Mouse (Mus musculus) c-Kit-positive CD71-positive TER-119-negative erythroid progenitor cells, embryonic 14.5 days (primary cell): Measurements from ENCODE around the gene Gm10721.
"Not testable (repeated sequence)": the region's sequence is repeated elsewhere in the genome, so short reads cannot be mapped to it uniquely, and the experiment has no call there.

ENCODE experiments used
- DNase-seq: peaks from one replicate; pipeline ENCODE4 v3.0.0-alpha.2; 2013; ENCODE audit warnings: low read depth

The Gm10721 gene

GRCm38 (mm10) chr9:3012733-3013279 is at the start of gene Gm10721:
TSS of gene Gm10721 (plus strand) at chr9:3013140.
- DNase-seq = not testable (repeated sequence)

- not testable (repeated sequence) for DNase-seq
Measured at GRCm38 (mm10) chr9:3000445-3000972, 12.4 kb upstream of the Gm10721 start, which contains the start of gene Gm10722. TSS of gene Gm10722 (plus strand) at chr9:3000922.

- DNase-seq = not testable (repeated sequence)
Measured at GRCm38 (mm10) chr9:3001006-3001405, 11.9 kb upstream of the Gm10721 start.

- not testable (repeated sequence) for DNase-seq
Measured at GRCm38 (mm10) chr9:3001948-3002659, 10.8 kb upstream of the Gm10721 start.

GRCm38 (mm10) chr9:3002794-3003396 is 10.0 kb upstream of the Gm10721 start, which contains the start of gene Gm11168:
TSS of gene Gm11168 (plus strand) at chr9:3003346.
- DNase-seq = not testable (repeated sequence)

GRCm38 (mm10) chr9:3006179-3006578 is 6.8 kb upstream of the Gm10721 start:
- not testable (repeated sequence) for DNase-seq

- not testable (repeated sequence) for DNase-seq
Measured at GRCm38 (mm10) chr9:3006636-3007035, 6.3 kb upstream of the Gm10721 start.

GRCm38 (mm10) chr9:3007272-3007671 is 5.7 kb upstream of the Gm10721 start:
- DNase-seq = not testable (repeated sequence)

GRCm38 (mm10) chr9:3009331-3009730 is 3.6 kb upstream of the Gm10721 start:
- not testable (repeated sequence) for DNase-seq

GRCm38 (mm10) chr9:3012054-3012621 is 802 bp upstream of the Gm10721 start:
- not testable (repeated sequence) for DNase-seq

- DNase-seq = not testable (repeated sequence)
Measured at GRCm38 (mm10) chr9:3015354-3015753, 2.4 kb downstream of the Gm10721 start, which contains the start of gene Gm10720. TSS of gene Gm10720 (plus strand) at chr9:3015654.

- not testable (repeated sequence) for DNase-seq
Measured at GRCm38 (mm10) chr9:3015896-3016295, 3.0 kb downstream of the Gm10721 start.

GRCm38 (mm10) chr9:3017108-3017507 is 4.2 kb downstream of the Gm10721 start, which contains the start of gene Gm10719:
TSS of gene Gm10719 (plus strand) at chr9:3017408.
- DNase-seq = not testable (repeated sequence)

- not testable (repeated sequence) for DNase-seq
Measured at GRCm38 (mm10) chr9:3018944-3019343, 6.0 kb downstream of the Gm10721 start.

- not testable (repeated sequence) for DNase-seq
Measured at GRCm38 (mm10) chr9:3019835-3020727, 7.1 kb downstream of the Gm10721 start.

GRCm38 (mm10) chr9:3022316-3023008 is 9.5 kb downstream of the Gm10721 start:
- DNase-seq = not testable (repeated sequence)

GRCm38 (mm10) chr9:3023312-3023984 is 10.5 kb downstream of the Gm10721 start, which contains the start of gene Gm10718:
TSS of gene Gm10718 (plus strand) at chr9:3023547.
- not testable (repeated sequence) for DNase-seq

GRCm38 (mm10) chr9:3023985-3024648 is 11.2 kb downstream of the Gm10721 start:
- not testable (repeated sequence) for DNase-seq

- DNase-seq = not testable (repeated sequence)
Measured at GRCm38 (mm10) chr9:3024912-3025467, 12.1 kb downstream of the Gm10721 start, which contains the start of gene Gm10717. TSS of gene Gm10717 (plus strand) at chr9:3025417.
